Mouse (Mus musculus): ENCODE measurements around the gene Psmb5. TPM values are rescaled to one million over a fixed set of nuclear protein-coding genes. Genes with fewer than 3 reads are reported as not detected.

Psmb5 gene
- total RNA-seq, 2 experiments from 2014 or later = 166 to 167 TPM

DNA sequence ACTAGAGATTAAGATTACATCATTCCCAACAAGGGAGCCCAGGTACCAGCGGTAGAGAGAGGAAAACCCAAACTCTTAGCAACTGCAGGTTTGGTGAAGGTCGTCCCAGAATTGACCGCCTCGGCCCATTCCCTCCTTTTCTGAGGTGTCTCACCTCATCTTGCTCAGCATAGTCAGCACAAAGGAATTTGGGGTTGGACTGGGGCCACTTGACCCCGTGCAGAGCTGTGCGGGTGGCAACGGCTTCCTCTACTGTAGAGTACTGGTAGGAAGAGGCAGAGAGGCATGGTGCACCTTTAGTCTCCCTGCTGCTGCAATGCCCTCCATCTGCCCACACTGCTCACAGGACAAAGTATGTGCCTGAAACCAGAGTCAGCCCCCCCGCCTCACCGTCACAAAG is 26.5 kb upstream of the Psmb5 start:
- no peak for TF ChIP-seq CTCF (IDR thresholded peaks at IDR 0.05)
- no peak overlapping the region for H3K4me3 ChIP-seq
- DNase-seq (ENCODE audit: extremely low spot score in 1 of 2, low spot score in 2 of 2) = no peak
- intact Hi-C loops (cut with DNase I) = loop anchor here (5.0 kb wide), 2 partner anchors 62 to 582 kb away; no protein-coding TSS in a partner anchor
- no peak overlapping the region for H3K27ac ChIP-seq

DNA sequence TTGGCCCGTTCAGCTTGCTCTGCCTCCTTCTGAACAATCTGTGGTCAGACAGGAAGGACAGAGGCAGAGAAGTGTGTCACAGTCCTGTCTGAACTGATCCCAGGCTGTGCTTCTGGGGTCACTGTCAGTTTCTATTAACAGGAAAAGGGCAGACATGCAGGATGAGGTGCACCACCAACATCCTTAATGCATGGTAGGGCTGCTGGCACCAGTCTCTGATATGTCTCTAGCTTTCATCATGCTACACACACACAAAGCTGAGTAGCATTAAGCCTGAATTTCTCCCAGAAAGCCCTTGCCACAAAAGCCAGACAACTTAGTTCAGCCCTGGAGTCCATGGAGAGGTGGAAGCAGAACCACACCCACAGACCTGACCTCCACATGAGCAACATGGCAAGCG is 25.2 kb upstream of the Psmb5 start:
- no peak for TF ChIP-seq CTCF (IDR thresholded peaks at IDR 0.05)
- no peak overlapping the region for H3K27ac ChIP-seq
- intact Hi-C loops (cut with DNase I) = loop anchor here (5.0 kb wide), 2 partner anchors 61 to 581 kb away; no protein-coding TSS in a partner anchor
- no peak for DNase-seq (ENCODE audit: extremely low spot score in 1 of 2, low spot score in 2 of 2)
- no peak overlapping the region for H3K4me3 ChIP-seq

DNA sequence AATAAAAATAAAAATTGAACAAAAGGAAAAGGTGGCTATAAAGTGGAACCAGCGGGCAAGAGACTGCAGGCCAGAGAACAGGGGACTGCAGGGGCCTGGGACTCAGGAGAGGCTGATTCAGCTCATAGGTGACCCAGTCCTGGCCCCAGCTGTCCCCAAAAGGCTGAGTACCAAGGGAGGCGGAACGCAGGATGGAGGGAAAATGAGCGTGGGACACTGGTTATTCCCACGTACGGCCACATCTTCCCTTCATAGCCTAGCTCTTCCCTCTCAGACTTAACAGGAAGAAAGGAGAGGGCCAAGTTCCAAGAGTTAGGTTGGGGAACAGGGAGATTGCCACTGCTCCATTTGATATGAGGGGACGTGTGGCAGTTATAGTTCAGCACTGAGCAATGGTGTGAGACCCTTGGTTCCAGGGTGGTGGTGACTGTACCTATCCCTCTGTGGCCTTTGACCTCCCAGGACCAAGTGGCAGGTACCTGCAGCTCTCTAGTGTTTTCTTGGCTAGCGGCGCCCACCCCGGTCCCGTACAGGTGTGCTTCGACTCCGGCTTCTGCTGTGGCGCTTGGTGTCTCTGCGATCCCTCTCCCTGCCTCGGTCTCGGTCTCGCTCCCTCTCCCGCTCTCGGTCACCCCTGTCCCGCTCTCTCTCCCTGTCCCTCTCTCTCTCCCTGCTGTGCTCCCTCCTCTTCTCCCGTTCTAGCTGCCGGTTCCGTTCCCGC is 24.6 kb upstream of the Psmb5 start:
- Histone ChIP-seq H3K4me3 (no peak overlapping the region), H3K27ac (no peak overlapping the region)
- intact Hi-C loops (cut with DNase I) = loop anchor here (5.0 kb wide), 2 partner anchors 60 to 580 kb away; no protein-coding TSS in a partner anchor
- no peak for DNase-seq (ENCODE audit: extremely low spot score in 1 of 2, low spot score in 2 of 2)
- TF ChIP-seq CTCF (IDR thresholded peaks at IDR 0.05) = no peak

DNA sequence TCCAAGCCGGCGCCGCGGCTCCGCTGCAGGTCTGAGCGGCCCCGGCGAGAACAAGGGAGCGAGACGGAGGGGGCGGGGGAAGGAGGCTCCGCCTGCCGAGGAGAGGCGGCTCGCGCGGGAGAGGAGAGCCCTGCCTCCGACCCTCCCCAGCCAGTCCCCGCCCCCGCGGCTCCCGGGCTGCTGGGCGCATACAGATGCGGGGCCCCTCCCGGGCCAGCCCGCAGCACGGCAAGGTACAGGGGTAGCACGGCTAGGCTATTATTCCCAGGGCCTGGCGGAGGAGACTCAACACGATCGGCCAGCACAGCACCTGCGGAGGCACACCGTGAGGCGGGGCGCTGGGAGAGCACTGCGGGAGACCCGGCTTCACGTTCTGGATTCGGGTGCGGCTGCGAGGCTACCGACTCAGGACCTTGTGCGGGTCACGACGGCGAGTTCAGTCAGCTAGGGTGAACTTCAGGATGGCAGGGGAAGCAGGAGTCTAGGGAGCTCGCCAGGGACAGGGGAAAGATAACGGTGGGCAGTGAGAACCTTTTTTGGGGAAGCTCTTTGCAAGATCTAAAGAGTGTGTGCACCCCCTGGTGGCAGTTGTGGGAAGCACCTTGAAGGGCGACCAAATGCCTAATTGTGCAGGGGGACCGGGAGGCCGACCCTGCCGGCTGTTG is 23.6 kb upstream of the Psmb5 start, which contains the start of gene Cdh24:
Cdh24 (minus strand) TSS at position 60 of the 665 bp plus-strand sequence.
- peak; percentile 94 for TF ChIP-seq CTCF (IDR thresholded peaks at IDR 0.05)
- intact Hi-C loops (cut with DNase I) = loop anchor here (1.0 to 5.0 kb wide), 4 partner anchors 59 to 579 kb away; no protein-coding TSS in a partner anchor
- DNase-seq (ENCODE audit: extremely low spot score in 1 of 2, low spot score in 2 of 2) = peak; percentile 88 to 90
- H3K4me3 ChIP-seq = peak within 1 kb of the TSS; percentile 74
- H3K27ac ChIP-seq = peak within 1 kb of the TSS; percentile 83

DNA sequence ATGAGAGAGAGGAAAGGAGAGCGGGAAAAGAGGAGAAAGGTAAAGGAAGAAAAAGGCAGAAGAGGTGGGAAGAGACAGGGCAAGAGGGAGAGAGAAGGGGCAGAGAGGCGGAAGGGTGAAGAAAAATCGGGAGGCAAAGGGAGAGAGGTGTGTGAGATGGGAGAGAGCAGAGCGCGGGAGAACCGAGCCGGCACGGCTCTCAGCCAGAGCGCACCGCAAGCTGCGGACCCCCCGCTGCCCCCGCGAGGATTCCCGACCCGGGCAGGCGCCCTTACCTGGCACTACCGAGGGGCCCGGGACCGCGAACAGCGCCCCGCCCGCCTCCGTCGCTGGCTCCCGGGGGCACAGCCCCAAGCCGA is 23.1 kb upstream of the Psmb5 start, which contains the start of gene Gm17606:
Gm17606 (plus strand) TSS at position 7 of the 359 bp plus-strand sequence.
- DNase-seq (ENCODE audit: extremely low spot score in 1 of 2, low spot score in 2 of 2) = no peak
- TF ChIP-seq CTCF (IDR thresholded peaks at IDR 0.05) = no peak
- Histone ChIP-seq H3K27ac (peak within 1 kb of the TSS; percentile 83), H3K4me3 (peak within 1 kb of the TSS; percentile 74)
- intact Hi-C loops (cut with DNase I) = loop anchor here (1.0 to 5.0 kb wide), 4 partner anchors 59 to 579 kb away; no protein-coding TSS in a partner anchor

DNA sequence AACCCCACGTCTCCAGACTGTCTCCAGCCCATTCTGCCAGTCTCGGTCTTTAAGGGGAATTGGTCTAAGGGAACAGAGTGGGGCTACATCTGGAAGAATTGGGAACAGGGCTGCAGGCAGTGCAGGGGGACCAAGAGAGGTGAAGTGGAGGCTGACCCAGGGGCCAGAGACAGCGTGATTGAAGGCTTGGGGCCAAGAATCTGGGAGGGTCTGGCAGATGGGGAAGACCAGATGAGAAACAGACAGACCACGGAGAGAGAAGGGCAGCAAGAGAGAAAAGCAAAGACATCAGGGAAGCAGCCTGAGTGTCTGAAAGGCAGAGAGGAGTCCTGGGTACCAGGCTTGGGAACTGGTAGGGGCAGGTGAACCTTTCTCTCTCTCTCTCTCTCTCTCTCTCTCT is 22.3 kb upstream of the Psmb5 start:
- Histone ChIP-seq H3K27ac (no peak overlapping the region), H3K4me3 (no peak overlapping the region)
- intact Hi-C loops (cut with DNase I) = loop anchor here (2.0 to 5.0 kb wide), 3 partner anchors 58 to 578 kb away; no protein-coding TSS in a partner anchor
- DNase-seq (ENCODE audit: extremely low spot score in 1 of 2, low spot score in 2 of 2) = no peak
- TF ChIP-seq CTCF (IDR thresholded peaks at IDR 0.05) = no peak

DNA sequence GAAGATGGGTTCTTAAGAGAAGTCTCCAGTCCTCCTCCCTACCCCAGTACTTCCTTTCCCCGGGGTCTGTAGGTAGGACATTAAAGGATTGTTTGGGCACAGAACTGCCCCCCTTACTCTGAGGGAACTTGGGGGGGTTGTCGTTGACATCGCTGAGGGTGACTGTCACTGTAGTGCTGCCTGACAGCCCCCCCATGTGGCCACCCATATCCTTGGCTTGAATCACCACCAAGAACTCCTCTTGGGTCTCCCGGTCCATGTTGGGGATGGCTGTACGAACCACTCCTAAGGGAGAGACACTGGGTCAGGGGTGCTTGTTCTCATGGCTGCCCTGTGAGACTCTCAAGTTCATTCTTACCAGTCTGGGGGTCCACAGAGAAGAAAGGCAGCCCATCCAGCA is 20.4 kb upstream of the Psmb5 start:
- DNase-seq (ENCODE audit: extremely low spot score in 1 of 2, low spot score in 2 of 2) = peak in 1 of 2 experiments; percentile 48
- intact Hi-C loops (cut with DNase I) = loop anchor here (5.0 kb wide), 1 partner anchor 111 kb away; no protein-coding TSS in a partner anchor
- TF ChIP-seq CTCF (IDR thresholded peaks at IDR 0.05) = peak; percentile 47

DNA sequence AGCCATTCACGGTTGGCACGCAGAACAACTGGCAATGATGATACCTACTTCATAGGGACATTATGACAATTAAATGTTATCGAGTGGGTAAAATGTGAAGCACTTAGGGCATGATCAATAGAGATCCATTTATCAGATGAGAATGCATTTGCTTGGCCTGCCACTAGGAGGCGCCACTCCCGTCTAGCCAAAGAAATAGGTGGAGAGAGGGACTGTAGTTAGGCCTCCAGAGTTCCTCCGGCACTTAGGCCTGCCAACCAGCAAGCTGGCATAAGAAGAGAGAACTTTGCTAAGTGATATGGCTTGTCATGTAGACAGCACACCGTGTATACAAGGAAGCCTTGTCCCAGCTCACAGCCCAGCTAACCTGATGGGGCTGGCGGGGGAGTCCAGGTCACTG is 19.1 kb upstream of the Psmb5 start:
- peak in 1 of 2 experiments; percentile 58 for DNase-seq (ENCODE audit: extremely low spot score in 1 of 2, low spot score in 2 of 2)
- intact Hi-C loops (cut with DNase I) = loop anchor here (5.0 kb wide), 1 partner anchor 110 kb away; no protein-coding TSS in a partner anchor
- Histone ChIP-seq H3K4me3 (no peak overlapping the region), H3K27ac (no peak overlapping the region)
- TF ChIP-seq CTCF (IDR thresholded peaks at IDR 0.05) = peak; percentile 93

More for the DNA sequence above, 20.4 kb upstream of the Psmb5 start:
- Histone ChIP-seq H3K4me3 (no peak overlapping the region), H3K27ac (no peak overlapping the region)

DNA sequence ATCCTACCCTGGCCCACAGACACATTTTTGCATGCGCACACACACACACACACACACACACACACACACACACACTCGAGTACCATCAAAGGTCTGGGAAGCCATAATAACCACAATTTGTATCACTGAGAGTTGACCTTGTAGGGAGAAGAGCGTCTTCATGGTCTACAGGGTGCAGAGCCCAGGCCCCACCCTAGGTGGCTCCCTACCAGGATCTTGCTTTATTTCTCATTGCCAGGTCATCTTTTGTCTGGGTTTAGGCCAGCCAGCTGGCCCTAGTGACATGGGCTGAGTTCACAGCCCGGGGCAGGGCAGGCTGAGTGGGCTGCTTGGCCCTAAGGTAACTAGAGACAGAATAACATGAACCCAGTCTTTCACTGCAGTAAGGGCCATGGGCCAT is 16.4 kb upstream of the Psmb5 start:
- DNase-seq (ENCODE audit: extremely low spot score in 1 of 2, low spot score in 2 of 2) = no peak
- intact Hi-C loops (cut with DNase I) = no loop called here
- Histone ChIP-seq H3K4me3 (no peak overlapping the region), H3K27ac (no peak overlapping the region)
- peak; percentile 6; the same call in 1 of the 2 replicates for TF ChIP-seq CTCF (IDR thresholded peaks at IDR 0.05)

DNA sequence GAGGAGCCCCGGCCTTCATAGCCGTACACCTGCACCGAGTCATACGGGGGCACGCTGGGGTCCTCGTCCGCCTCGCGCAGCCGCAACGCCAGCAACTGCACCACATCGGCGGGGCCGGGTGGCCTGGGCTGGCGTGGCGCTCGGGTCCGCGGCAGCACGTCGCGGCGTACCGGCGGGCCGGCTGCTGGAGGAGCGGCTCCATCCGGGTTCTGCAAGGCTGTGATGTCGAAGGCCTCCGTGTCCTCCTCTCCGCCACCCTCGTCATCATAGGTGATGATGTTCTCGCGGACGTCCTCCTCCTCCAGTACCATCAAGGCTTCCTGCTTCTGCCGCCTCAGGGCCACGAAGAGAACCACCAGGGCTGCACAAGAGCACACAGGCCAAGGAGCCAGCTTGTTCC is 14.4 kb upstream of the Psmb5 start:
- no peak for DNase-seq (ENCODE audit: extremely low spot score in 1 of 2, low spot score in 2 of 2)
- Histone ChIP-seq H3K27ac (no peak overlapping the region), H3K4me3 (no peak overlapping the region)
- intact Hi-C loops (cut with DNase I) = no loop called here
- TF ChIP-seq CTCF (IDR thresholded peaks at IDR 0.05) = no peak

DNA sequence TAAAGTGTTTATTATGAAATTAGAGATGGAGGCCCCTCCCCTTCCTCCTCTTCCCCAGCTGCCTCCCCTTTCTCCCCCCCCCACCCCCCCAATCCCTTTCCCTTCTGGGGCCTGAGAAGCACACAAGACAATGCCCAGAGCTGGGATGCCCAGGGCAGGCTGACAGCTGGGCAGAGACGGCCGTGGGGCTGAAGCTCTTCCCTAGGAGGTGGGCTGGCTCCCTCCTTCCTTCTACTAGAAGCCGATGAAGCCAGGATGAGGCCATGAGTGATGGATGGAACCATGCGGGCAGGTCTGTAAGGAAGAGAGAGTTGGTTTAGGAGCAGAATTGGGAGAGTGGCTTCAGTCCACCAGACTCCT is 13.4 kb upstream of the Psmb5 start:
- no peak for TF ChIP-seq CTCF (IDR thresholded peaks at IDR 0.05)
- Histone ChIP-seq H3K4me3 (no peak overlapping the region), H3K27ac (no peak overlapping the region)
- DNase-seq (ENCODE audit: extremely low spot score in 1 of 2, low spot score in 2 of 2) = no peak
- intact Hi-C loops (cut with DNase I) = no loop called here

DNA sequence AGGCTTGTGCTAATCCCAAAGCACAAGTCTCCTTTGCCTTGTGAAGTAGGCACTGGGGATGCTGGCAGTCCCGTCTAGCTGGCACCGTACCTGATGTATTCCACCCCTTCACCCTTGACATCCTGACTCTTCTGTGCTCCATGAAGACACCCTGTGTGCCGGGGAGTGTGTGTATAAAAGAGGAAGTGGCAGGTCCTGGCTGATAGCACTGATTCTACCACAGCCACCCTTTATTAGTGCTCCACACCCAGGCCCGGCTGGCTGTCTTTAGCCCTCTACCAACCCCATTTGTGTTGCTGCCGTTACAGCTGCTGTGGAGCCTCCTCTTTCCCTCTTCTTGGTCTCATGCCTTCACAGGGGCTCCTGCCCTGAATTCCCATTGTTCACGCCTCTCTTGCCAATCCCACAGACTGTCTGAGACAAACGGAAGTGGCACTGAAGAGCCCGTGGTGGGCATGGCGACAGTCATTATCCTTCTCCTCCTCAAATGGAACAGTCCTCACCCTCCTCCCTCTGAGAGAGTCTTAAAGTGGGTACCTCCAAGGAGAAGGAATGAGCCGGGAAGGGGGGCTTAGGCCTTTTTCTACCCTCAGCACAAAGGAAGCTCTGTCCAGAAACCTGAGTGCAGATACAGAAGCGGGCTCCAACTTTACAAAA is 12.9 kb upstream of the Psmb5 start:
- no peak for TF ChIP-seq CTCF (IDR thresholded peaks at IDR 0.05)
- H3K27ac ChIP-seq = no peak overlapping the region

More for the DNA sequence above, 12.9 kb upstream of the Psmb5 start:
- intact Hi-C loops (cut with DNase I) = no loop called here
- no peak overlapping the region for H3K4me3 ChIP-seq
- no peak for DNase-seq (ENCODE audit: extremely low spot score in 1 of 2, low spot score in 2 of 2)

Data from left cerebral cortex, adult 2 months (tissue).